Mouse (Mus musculus) CH12.LX (cell line): ENCODE data around the gene Lrig1.

ENCODE experiments used
- CTCF ChIP-seq, 2 experiments: IDR thresholded peaks in 1 of 2; conservative IDR thresholded peaks in 1 of 2; 2 replicates each; pipeline ENCODE4 v1.5.1; 2011 to 2012; ENCODE audit warnings: low read depth in 2 of 2, low read length in 2 of 2, improper control_type of control experiment in 1 of 2, inconsistent platforms in 1 of 2, mild to moderate bottlenecking in 1 of 2, moderate library complexity in 1 of 2
- EP300 ChIP-seq: IDR thresholded peaks from 2 replicates; pipeline ENCODE4 v1.6.1; 2011; ENCODE audit warnings: low read length, improper control_type of control experiment
- HCFC1 ChIP-seq: IDR thresholded peaks from 2 replicates; pipeline ENCODE4 v1.6.1; 2012; ENCODE audit warnings: low read depth, mild to moderate bottlenecking, inconsistent platforms, low read length, improper control_type of control experiment
- MAFK ChIP-seq: IDR thresholded peaks from 2 replicates; pipeline ENCODE4 v1.6.1; 2011; ENCODE audit warnings: low read length, improper control_type of control experiment; ENCODE audit not compliant: insufficient replicate concordance
- MAZ ChIP-seq: IDR thresholded peaks from 2 replicates; pipeline ENCODE4 v1.6.1; 2012; ENCODE audit warnings: low read depth, mild to moderate bottlenecking, inconsistent platforms, low read length, improper control_type of control experiment, moderate library complexity
- MYC ChIP-seq: IDR thresholded peaks from 2 replicates; pipeline ENCODE4 v1.6.1; 2011; ENCODE audit warnings: low read depth, mild to moderate bottlenecking, improper control_type of control experiment, low read length
- POLR2A ChIP-seq: IDR thresholded peaks from 2 replicates; pipeline ENCODE4 v1.6.1; 2011; ENCODE audit warnings: low read depth, mild to moderate bottlenecking, improper control_type of control experiment, low read length
- SMC3 ChIP-seq: IDR thresholded peaks from 2 replicates; pipeline ENCODE4 v1.6.1; 2011; ENCODE audit warnings: low read depth, low read length, improper control_type of control experiment
- TBP ChIP-seq: conservative IDR thresholded peaks from 2 replicates; pipeline ENCODE4 v1.6.1; 2011; ENCODE audit warnings: low read depth, low read length, improper control_type of control experiment
- ZC3H11A ChIP-seq: IDR thresholded peaks from 2 replicates; pipeline ENCODE4 v1.6.1; 2012; ENCODE audit warnings: low read depth, mild to moderate bottlenecking, inconsistent platforms, low read length, improper control_type of control experiment

GRCm38 (mm10) chr6:94651541-94651940 lies 48.4 kb downstream of the Lrig1 start:
- TF ChIP-seq MAZ = no peak
- TF ChIP-seq MYC = no peak
- TF ChIP-seq TBP = no peak
- no peak for TF ChIP-seq ZC3H11A
- TF ChIP-seq POLR2A = no peak
- no peak for TF ChIP-seq CTCF (conservative IDR thresholded peaks at IDR 0.05 in 1 of 2, IDR thresholded peaks at IDR 0.05 in 1 of 2; ENCODE audit: low read depth in 2 of 2, low read length in 2 of 2)
- no peak for TF ChIP-seq EP300
- no peak for TF ChIP-seq HCFC1
- TF ChIP-seq SMC3 = no peak
- TF ChIP-seq MAFK = no peak
